Mouse (Mus musculus) cerebellum, adult 18-20 months (tissue): ENCODE measurements around the gene Scgb2b2.

Experiments used
- DNase-seq, 2 experiments: peaks; one replicate each; pipeline ENCODE4 v3.0.0; 2021

The Scgb2b2 gene

DNA sequence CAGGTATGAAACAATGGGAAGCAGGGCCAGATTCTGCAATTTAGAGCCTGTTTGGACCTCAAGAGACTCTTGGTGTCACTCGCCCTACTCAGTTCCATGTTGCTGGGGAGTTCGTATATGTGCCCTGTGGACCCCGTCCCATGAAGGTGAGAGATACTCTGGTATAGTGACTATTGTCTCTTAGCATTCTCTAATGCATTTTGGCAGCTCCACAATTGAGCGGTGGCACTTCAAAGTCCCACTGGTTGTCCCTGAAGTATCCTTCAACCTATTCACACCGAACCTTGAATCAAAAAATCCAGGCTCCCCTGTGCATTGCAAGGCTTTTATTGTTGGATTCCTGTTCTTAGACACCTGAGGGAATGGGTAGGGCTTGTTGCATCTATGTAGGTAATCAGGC lies at the start of gene Scgb2b2:
Scgb2b2 (plus strand) TSS at position 301 of the 400 bp plus-strand sequence.
- DNase-seq: no peak

DNA sequence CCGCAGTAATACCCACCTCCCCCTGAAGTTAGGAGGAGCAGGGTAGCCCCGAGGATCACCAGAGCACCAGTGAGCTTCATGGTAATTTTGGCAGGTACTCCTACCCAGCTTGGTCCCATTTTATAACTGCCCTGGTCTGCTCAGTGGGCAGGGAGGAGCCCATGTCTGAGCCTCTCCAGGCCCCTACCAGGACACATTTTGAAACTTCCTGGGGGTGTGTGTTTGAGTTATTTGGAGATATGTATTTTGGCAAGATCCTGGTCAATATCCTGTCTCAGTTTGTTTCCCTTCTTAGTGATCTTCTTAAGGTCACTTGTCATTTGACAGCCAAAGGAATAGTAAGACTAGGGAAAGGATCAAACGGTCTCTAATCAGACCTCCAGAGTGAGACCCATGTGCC lies 1.4 kb downstream of the Scgb2b2 start, which contains the start of gene Scgb1b2:
Scgb1b2 (minus strand) TSS at position 101 of the 400 bp plus-strand sequence.
- no peak for DNase-seq
